Mouse (Mus musculus) CH12.LX (cell line): ENCODE results near the gene Tm2d1. TPM values are rescaled to one million over a fixed set of nuclear protein-coding genes. Genes with fewer than 3 reads are reported as not detected.

Source experiments
- DNase-seq: peaks from one replicate; pipeline ENCODE4 v3.0.0-alpha.2; 2013; ENCODE audit errors: extremely low read depth
- H3K27ac ChIP-seq: 2 replicates; pipeline ENCODE4 v1.5.1; 2012; ENCODE audit warnings: low read depth, mild to moderate bottlenecking, control low read depth, moderate library complexity; ENCODE audit not compliant: insufficient read depth
- H3K27me3 ChIP-seq: replicated peaks from 2 replicates; pipeline ENCODE3; 2012; ENCODE audit warnings: inconsistent platforms
- H3K36me3 ChIP-seq, 2 experiments: replicated peaks in 1 of 2; 2 replicates each; pipeline versions ENCODE3 to v1.6.1; 2012; ENCODE audit warnings: inconsistent platforms in 1 of 2, low read length in 1 of 2, mild to moderate bottlenecking in 1 of 2, mixed read lengths in 1 of 2, moderate library complexity in 1 of 2; ENCODE audit not compliant: control insufficient read depth in 1 of 2, insufficient read depth in 1 of 2
- H3K4me1 ChIP-seq, 2 experiments: 2 replicates each; pipeline ENCODE4 v1.6.1; 2012; ENCODE audit warnings: inconsistent platforms in 1 of 2, moderate library complexity in 1 of 2; ENCODE audit not compliant: insufficient read depth in 2 of 2, control insufficient read depth in 1 of 2
- H3K4me2 ChIP-seq: 2 replicates; pipeline ENCODE4 v1.6.1; 2012; ENCODE audit warnings: low read depth, mild to moderate bottlenecking, control low read depth; ENCODE audit not compliant: poor library complexity, insufficient read depth, severe bottlenecking
- H3K4me3 ChIP-seq, 3 experiments: fragments of 150-350 bp in 1 of 3; sonication (generic) in 1 of 3; replicated peaks in 1 of 3; 2 replicates each; pipeline versions ENCODE3 to v1.5.1; 2011 to 2012; ENCODE audit warnings: low read depth in 2 of 3, low read length in 2 of 3, mild to moderate bottlenecking in 2 of 3, moderate library complexity in 2 of 3, control low read depth in 1 of 3, improper control_type of control experiment in 1 of 3, inconsistent platforms in 1 of 3, mixed read lengths in 1 of 3; ENCODE audit not compliant: poor library complexity in 1 of 3
- H3K79me2 ChIP-seq: replicated peaks from 2 replicates; pipeline ENCODE4 v1.6.1; 2012; ENCODE audit warnings: mild to moderate bottlenecking, moderate library complexity; ENCODE audit not compliant: control insufficient read depth, poor library complexity, insufficient read depth, severe bottlenecking; ENCODE audit errors: extremely low read depth
- H3K9ac ChIP-seq: 2 replicates; pipeline ENCODE4 v1.6.1; 2012; ENCODE audit warnings: low read depth, mild to moderate bottlenecking, control low read depth, moderate library complexity; ENCODE audit not compliant: insufficient read depth
- H3K9me3 ChIP-seq: replicated peaks from 2 replicates; pipeline ENCODE3; 2012; ENCODE audit warnings: low read length, inconsistent platforms, mixed read lengths
- CHD1 ChIP-seq: IDR thresholded peaks from 2 replicates; pipeline ENCODE4 v1.6.1; 2012; ENCODE audit warnings: low read depth, low read length, improper control_type of control experiment, inconsistent platforms
- CHD2 ChIP-seq: IDR thresholded peaks from 2 replicates; pipeline ENCODE4 v1.6.1; 2011; ENCODE audit warnings: low read length, improper control_type of control experiment
- CTCF ChIP-seq, 2 experiments: IDR thresholded peaks in 1 of 2; conservative IDR thresholded peaks in 1 of 2; 2 replicates each; pipeline ENCODE4 v1.5.1; 2011 to 2012; ENCODE audit warnings: low read depth in 2 of 2, low read length in 2 of 2, improper control_type of control experiment in 1 of 2, inconsistent platforms in 1 of 2, mild to moderate bottlenecking in 1 of 2, moderate library complexity in 1 of 2
- EP300 ChIP-seq: IDR thresholded peaks from 2 replicates; pipeline ENCODE4 v1.6.1; 2011; ENCODE audit warnings: low read length, improper control_type of control experiment
- ETS1 ChIP-seq: conservative IDR thresholded peaks from 2 replicates; pipeline ENCODE4 v1.6.1; 2012; ENCODE audit warnings: low read depth, mild to moderate bottlenecking, inconsistent platforms, low read length, improper control_type of control experiment, moderate library complexity
- GABPA ChIP-seq: IDR thresholded peaks from 2 replicates; pipeline ENCODE4 v1.6.1; 2012; ENCODE audit warnings: low read depth, low read length, improper control_type of control experiment, inconsistent platforms; ENCODE audit not compliant: insufficient replicate concordance
- IRF4 ChIP-seq: IDR thresholded peaks from 2 replicates; pipeline ENCODE4 v1.6.1; 2014; ENCODE audit warnings: low read depth, mild to moderate bottlenecking, inconsistent platforms, low read length, improper control_type of control experiment
- JUN ChIP-seq: IDR thresholded peaks from 2 replicates; pipeline ENCODE4 v1.6.1; 2011; ENCODE audit warnings: low read depth, mild to moderate bottlenecking, low read length, improper control_type of control experiment, moderate library complexity; ENCODE audit not compliant: insufficient read depth
- JUND ChIP-seq: conservative IDR thresholded peaks from 2 replicates; pipeline ENCODE4 v1.6.1; 2011; ENCODE audit warnings: low read depth, low read length, improper control_type of control experiment
- KAT2A ChIP-seq: IDR thresholded peaks from 2 replicates; pipeline ENCODE4 v1.6.1; 2012; ENCODE audit warnings: low read length, improper control_type of control experiment, inconsistent platforms; ENCODE audit not compliant: insufficient replicate concordance
- MAZ ChIP-seq: IDR thresholded peaks from 2 replicates; pipeline ENCODE4 v1.6.1; 2012; ENCODE audit warnings: low read depth, mild to moderate bottlenecking, inconsistent platforms, low read length, improper control_type of control experiment, moderate library complexity
- MXI1 ChIP-seq: IDR thresholded peaks from 2 replicates; pipeline ENCODE4 v1.6.1; 2011; ENCODE audit warnings: mild to moderate bottlenecking, low read depth, low read length, improper control_type of control experiment
- MYC ChIP-seq: IDR thresholded peaks from 2 replicates; pipeline ENCODE4 v1.6.1; 2011; ENCODE audit warnings: low read depth, mild to moderate bottlenecking, improper control_type of control experiment, low read length
- NRF1 ChIP-seq: IDR thresholded peaks from 2 replicates; pipeline ENCODE4 v1.6.1; 2014; ENCODE audit warnings: low read depth, mild to moderate bottlenecking, inconsistent platforms, low read length, improper control_type of control experiment, moderate library complexity
- PAX5 ChIP-seq: IDR thresholded peaks from 2 replicates; pipeline ENCODE4 v1.6.1; 2012; ENCODE audit warnings: low read length, inconsistent platforms, mixed read lengths
- RCOR1 ChIP-seq: conservative IDR thresholded peaks from 2 replicates; pipeline ENCODE4 v1.6.1; 2012; ENCODE audit warnings: low read depth, mild to moderate bottlenecking, inconsistent platforms, low read length, improper control_type of control experiment
- SIN3A ChIP-seq: IDR thresholded peaks from 2 replicates; pipeline ENCODE4 v1.6.1; 2012; ENCODE audit warnings: low read length, improper control_type of control experiment, inconsistent platforms
- TBP ChIP-seq: conservative IDR thresholded peaks from 2 replicates; pipeline ENCODE4 v1.6.1; 2011; ENCODE audit warnings: low read depth, low read length, improper control_type of control experiment
- UBTF ChIP-seq: IDR thresholded peaks from 2 replicates; pipeline ENCODE4 v1.6.1; 2012; ENCODE audit warnings: low read depth, mild to moderate bottlenecking, inconsistent platforms, low read length, improper control_type of control experiment, moderate library complexity
- USF1 ChIP-seq: IDR thresholded peaks from 2 replicates; pipeline ENCODE4 v1.6.1; 2014; ENCODE audit warnings: low read depth, mild to moderate bottlenecking, inconsistent platforms, low read length, improper control_type of control experiment
- USF2 ChIP-seq: conservative IDR thresholded peaks from 2 replicates; pipeline ENCODE4 v1.6.1; 2011; ENCODE audit warnings: low read depth, low read length, improper control_type of control experiment
- ZMIZ1 ChIP-seq: IDR thresholded peaks from 2 replicates; pipeline ENCODE4 v1.6.1; 2012; ENCODE audit warnings: low read depth, mild to moderate bottlenecking, inconsistent platforms, low read length, improper control_type of control experiment
- ZNF384 ChIP-seq: IDR thresholded peaks from 2 replicates; pipeline ENCODE4 v1.6.1; 2012; ENCODE audit warnings: low read depth, low read length, improper control_type of control experiment, inconsistent platforms
- dilution Hi-C: fragments of 300-500 bp; cut with MboI; formaldehyde crosslinking; loops from 2 replicates; pipeline ENCODE4 v1.14.3; 2020; ENCODE audit warnings: low sequenced_read_pairs; ENCODE audit not compliant: extremely low pct_unique_long_range_greater_than_20kb, extremely low pct_ligation_motif_present
- in situ Hi-C: fragments of 300-500 bp; cut with MboI; formaldehyde crosslinking; loops from 3 replicates; pipeline ENCODE4 v1.14.3; 2019; ENCODE audit warnings: low sequenced_read_pairs, low pct_ligation_motif_present, low pct_unique_long_range_greater_than_20kb, mixed read lengths
- polyA plus RNA-seq: library from polyadenylated mRNA; unstranded; fragments of >175 nt; gene quantifications from 2 replicates; pipeline ENCODE4 v1.2.1, GENCODE M21; 2012; ENCODE audit warnings: low read depth; ENCODE audit not compliant: insufficient read length
- total RNA-seq, 2 experiments: library from RNA; depleted of rRNA; stranded (reverse); fragments of 300-350 nt in 1 of 2; fragments of >200 nt in 1 of 2; gene quantifications; 2 replicates each; pipeline ENCODE4 v1.2.3; 2012 to 2014

Gene Tm2d1
- total and polyA plus RNA-seq, 3 experiments = 14.8 to 54.9 (median 37.1) TPM

DNA sequence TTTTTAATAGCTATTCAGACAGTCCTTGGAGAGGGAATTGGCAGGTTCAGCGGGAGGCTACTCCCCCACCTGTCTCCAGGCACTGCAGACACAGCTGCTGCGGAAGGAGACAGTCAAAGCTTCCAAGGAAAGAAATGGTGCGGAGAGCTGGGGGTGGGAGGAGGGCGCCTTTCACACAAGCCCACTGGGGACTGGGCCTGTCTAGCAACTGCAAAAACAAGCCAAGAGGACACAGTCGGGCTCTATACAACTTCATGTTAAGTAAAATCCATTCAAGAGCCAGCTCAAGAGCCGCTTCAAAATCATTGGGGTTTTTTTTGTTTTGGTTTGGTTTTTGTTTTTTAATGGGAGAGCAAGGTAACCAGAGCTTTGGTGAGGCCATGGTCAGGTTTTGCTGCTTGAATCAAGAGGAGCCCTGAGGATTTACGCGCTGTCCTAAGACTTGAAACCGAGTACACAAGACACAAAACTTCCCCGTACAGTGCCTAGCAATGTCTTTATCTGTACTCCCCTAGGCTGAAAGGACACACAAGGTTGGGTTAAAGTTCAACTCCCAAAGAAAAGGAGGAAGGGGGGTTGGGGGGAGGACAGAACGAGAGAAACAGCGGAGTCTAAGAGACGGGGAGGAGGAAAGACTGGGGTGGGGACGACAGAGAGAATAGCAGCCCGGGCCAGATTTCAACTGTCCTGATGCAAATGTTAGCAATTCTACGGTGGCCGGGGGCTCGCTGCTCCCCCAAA is 61.6 kb downstream of the Tm2d1 start:
- Histone ChIP-seq H3K36me3 (no peaks in the 10 kb centered on the region), H3K9ac (no peak overlapping the region), H3K27me3 (peaks cover 43% of the 10 kb centered on the region), H3K4me2 (0 out of 2 replicates have a peak overlapping the region, but pooled peaks have one; percentile 9)
- DNase-seq = no peak
- in situ Hi-C loops = no loop called here
- no peak for TF ChIP-seq RCOR1
- no peak for TF ChIP-seq MXI1
- no peak for TF ChIP-seq JUN
- no peak for TF ChIP-seq ZNF384
- TF ChIP-seq TBP = no peak
- TF ChIP-seq ETS1 = no peak
- no peak for TF ChIP-seq ZMIZ1
- TF ChIP-seq MYC = no peak
- TF ChIP-seq IRF4 = no peak
- no peak for TF ChIP-seq JUND
- TF ChIP-seq USF1 = no peak
- TF ChIP-seq USF2 = no peak
- TF ChIP-seq CTCF (conservative IDR thresholded peaks at IDR 0.05 in 1 of 2, IDR thresholded peaks at IDR 0.05 in 1 of 2; ENCODE audit: low read depth in 2 of 2, low read length in 2 of 2) = no peak
- no peak for TF ChIP-seq PAX5
- no peak for TF ChIP-seq CHD2
- TF ChIP-seq, all 38 proteins: peak for 0
- Histone ChIP-seq H3K79me2 (no peaks in the 10 kb centered on the region), H3K9me3 (no peaks in the 10 kb centered on the region), H3K27ac (no peak overlapping the region), H3K4me1 (peaks cover 0 to 4% of the 10 kb centered on the region in 2 experiments; a peak in 1 of 4 replicates), H3K4me3 (peak overlapping the region in 1 of 3 experiments; percentile 31)
- dilution Hi-C loops = no loop called here

DNA sequence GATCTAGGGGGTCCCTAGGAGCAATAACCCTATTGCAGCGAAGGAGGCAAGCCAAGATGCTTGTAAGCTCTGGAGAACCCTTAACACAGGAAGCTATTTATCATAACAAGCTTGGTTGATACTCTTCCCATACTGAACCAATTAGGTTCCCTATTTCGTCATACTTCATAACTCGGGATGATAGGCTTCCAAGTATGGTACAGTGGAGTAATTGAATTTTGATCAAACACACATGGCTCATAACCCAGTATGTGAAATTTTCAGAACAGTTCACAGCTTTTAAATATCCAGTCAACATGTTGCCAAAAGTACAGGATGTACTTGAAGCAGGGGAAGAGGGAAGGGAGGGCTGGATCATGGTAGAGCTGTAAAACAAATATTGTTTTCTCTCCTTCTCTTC is 64.3 kb downstream of the Tm2d1 start:
- dilution Hi-C loops (no loop called here), in situ Hi-C loops (no loop called here)
- H3K27ac ChIP-seq = no peak overlapping the region
- TF ChIP-seq UBTF (no peak), CHD1 (no peak), KAT2A (no peak), GABPA (no peak), ETS1 (no peak), NRF1 (no peak), RCOR1 (no peak), MXI1 (no peak), MAZ (no peak), JUND (no peak), SIN3A (no peak), EP300 (no peak), MYC (no peak)
- H3K9ac ChIP-seq = no peak overlapping the region
- no peaks in the 10 kb centered on the region for H3K36me3 ChIP-seq
- no peak overlapping the region for H3K4me3 ChIP-seq
- no peak overlapping the region for H3K4me2 ChIP-seq
- peaks cover 43% of the 10 kb centered on the region for H3K27me3 ChIP-seq
- no peaks in the 10 kb centered on the region for H3K79me2 ChIP-seq
- no peaks in the 10 kb centered on the region for H3K9me3 ChIP-seq
- peaks cover 0 to 4% of the 10 kb centered on the region in 2 experiments; a peak in 1 of 4 replicates for H3K4me1 ChIP-seq
- no peak for DNase-seq
